Mouse (Mus musculus): Measurements from ENCODE around the gene Slain2.

DNA sequence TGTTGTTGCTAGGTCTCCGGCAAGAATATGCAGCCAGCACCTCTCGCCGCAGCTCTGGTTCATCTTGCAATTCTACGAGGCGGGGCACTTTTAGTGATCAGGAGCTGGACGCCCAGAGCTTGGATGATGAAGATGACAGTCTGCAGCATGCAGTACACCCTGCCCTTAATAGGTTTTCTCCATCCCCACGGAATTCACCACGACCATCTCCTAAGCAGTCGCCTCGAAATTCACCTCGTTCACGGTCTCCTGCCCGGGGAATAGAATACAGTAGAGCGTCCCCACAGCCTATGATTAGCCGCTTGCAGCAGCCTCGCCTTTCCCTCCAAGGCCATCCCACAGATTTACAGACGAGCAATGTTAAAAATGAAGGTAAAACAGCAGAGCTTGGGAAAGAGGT lies 43.2 kb downstream of the Slain2 start:
- TF ChIP-seq CTCF (IDR thresholded peaks at IDR 0.05): no peak
- no peak for TF ChIP-seq EP300 (IDR thresholded peaks at IDR 0.05; ENCODE audit: insufficient read depth, low read depth, low read length)
